Mouse (Mus musculus) cerebellum, adult 2 months (tissue): ENCODE data around the gene Oas1f.

Experiments
- CTCF ChIP-seq: fragments of 200-500 bp; IDR thresholded peaks from 2 replicates; pipeline ENCODE4 v1.5.1; 2011; ENCODE audit warnings: low read depth, mild to moderate bottlenecking, control low read depth, low read length, moderate library complexity, borderline replicate concordance; ENCODE audit not compliant: insufficient read depth
- POLR2A ChIP-seq: fragments of 200-500 bp; IDR thresholded peaks from 2 replicates; pipeline ENCODE4 v1.6.1; 2011; ENCODE audit warnings: low read length, control low read depth, borderline replicate concordance; ENCODE audit not compliant: insufficient read depth

DNA sequence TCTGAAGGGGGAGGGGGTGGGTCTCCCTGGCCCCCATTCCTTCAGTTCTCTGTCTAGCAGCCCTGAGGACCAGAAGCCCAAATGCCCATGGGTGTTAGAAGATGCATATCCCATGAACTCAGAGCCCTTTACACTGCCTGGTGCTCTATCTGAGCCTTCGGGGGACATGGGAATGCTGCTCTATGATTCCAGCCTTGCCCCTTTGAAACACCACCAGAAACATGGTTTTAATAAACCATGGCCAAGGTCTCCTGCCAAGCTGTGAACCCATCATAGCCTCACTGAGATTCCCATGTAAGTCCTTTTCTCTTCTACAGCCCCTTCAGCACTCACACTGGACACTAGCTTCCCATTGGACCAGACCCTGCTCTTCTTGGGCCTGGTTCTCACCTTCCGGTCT, 42.9 kb downstream of the Oas1f start:
- TF ChIP-seq CTCF (no peak), POLR2A (no peak)
